Mouse (Mus musculus) midbrain, embryonic 14.5 days (tissue): ENCODE data around the gene C530008M17Rik. TPM values are rescaled to one million over a fixed set of nuclear protein-coding genes. Genes with fewer than 3 reads are reported as not detected.
A peak's percentile ranks its signal among the peaks of the same experiment; 100 is the strongest.

Experiments used
- ATAC-seq: fragments of 200-750 bp; cut with Nextera tagmentation; 2 replicates; pipeline ENCODE4 v1.8.0; 2017; ENCODE audit warnings: moderate number of reproducible peaks, moderate library complexity; ENCODE audit not compliant: low FRiP score, low TSS enrichment
- DNase-seq: peaks from one replicate; pipeline ENCODE4 v3.0.0-alpha.2; 2015
- H3K27ac ChIP-seq: fragments of 300-500 bp; sonication (generic); replicated peaks from 2 replicates; pipeline ENCODE4 v1.5.1; 2014; ENCODE audit warnings: mild to moderate bottlenecking, low read depth, low read length, moderate library complexity
- H3K27me3 ChIP-seq: fragments of 300-500 bp; sonication (generic); 2 replicates; pipeline ENCODE4 v1.6.1; 2014; ENCODE audit warnings: low read length, control low read depth, mixed read lengths; ENCODE audit not compliant: control insufficient read depth, insufficient read depth
- H3K36me3 ChIP-seq: fragments of 300-500 bp; sonication (generic); 2 replicates; pipeline ENCODE4 v1.6.1; 2014; ENCODE audit warnings: low read length, control low read depth; ENCODE audit not compliant: control insufficient read depth, insufficient read depth
- H3K4me1 ChIP-seq: fragments of 300-500 bp; sonication (generic); 2 replicates; pipeline ENCODE4 v1.6.1; 2014; ENCODE audit warnings: mild to moderate bottlenecking, antibody characterized with exemption, low read length, control low read depth; ENCODE audit not compliant: control insufficient read depth, insufficient read depth
- H3K4me2 ChIP-seq: fragments of 300-500 bp; sonication (generic); 2 replicates; pipeline ENCODE4 v1.6.1; 2014; ENCODE audit warnings: mild to moderate bottlenecking, low read length, moderate library complexity
- H3K4me3 ChIP-seq: fragments of 300-500 bp; sonication (generic); replicated peaks from 2 replicates; pipeline ENCODE4 v1.5.1; 2014; ENCODE audit warnings: low read depth, low read length
- H3K9ac ChIP-seq: fragments of 300-500 bp; sonication (generic); replicated peaks from 2 replicates; pipeline ENCODE4 v1.6.1; 2014; ENCODE audit warnings: mild to moderate bottlenecking, low read length, moderate library complexity
- H3K9me3 ChIP-seq: fragments of 300-500 bp; sonication (generic); 2 replicates; pipeline ENCODE4 v1.6.1; 2016; ENCODE audit warnings: low read length, control low read depth, mixed read lengths; ENCODE audit not compliant: control insufficient read depth
- WGBS: fragments of 180-500 bp; shearing (Covaris S2); extraction: QIAGEN DNeasy Blood & Tissue Kit; methylation state at CpG from one replicate; pipeline ENCODE4 v1.1.7; 2014; 5-methylcytosine and 5-hydroxymethylcytosine counted together
- polyA plus RNA-seq: library from polyadenylated mRNA; unstranded; fragments of >200 nt; fragmentation: Nextera tagmentation; extraction: Ambion mirVana; gene quantifications from 2 replicates; pipeline ENCODE4 v1.2.1, GENCODE M21; 2014

The C530008M17Rik gene
- polyA plus RNA-seq, 1 experiment from 2014 or later = 60.0 TPM

- H3K9me3 ChIP-seq = no peaks in the 10 kb centered on the region
- peak; percentile 25 for DNase-seq
- no peaks in the 10 kb centered on the region for H3K27me3 ChIP-seq
- WGBS = 63% methylated on average over 6 of the region's 6 CpGs
- peak overlapping the region; percentile 78 for H3K27ac ChIP-seq
- H3K4me2 ChIP-seq = no peak overlapping the region
- ATAC-seq = no peak
- H3K36me3 ChIP-seq = 0 out of 2 replicates have a peak, but pooled peaks cover 8% of the 10 kb centered on the region
- H3K4me3 ChIP-seq = no peak overlapping the region
- H3K9ac ChIP-seq = no peak overlapping the region
- H3K4me1 ChIP-seq = peaks cover 28% of the 10 kb centered on the region
These were observed 107.4 kb downstream of the C530008M17Rik start for GRCm38 (mm10) chr5:76763731-76764130.

GRCm38 (mm10) chr5:76769014-76769413 lies 112.7 kb downstream of the C530008M17Rik start:
- no peak overlapping the region for H3K27ac ChIP-seq
- no peak for ATAC-seq
- DNase-seq = no peak
- peaks cover 9% of the 10 kb centered on the region for H3K36me3 ChIP-seq
- no peak overlapping the region for H3K9ac ChIP-seq
- H3K4me3 ChIP-seq = no peak overlapping the region
- WGBS = 80% methylated on average over 3 of the region's 3 CpGs
- no peak overlapping the region for H3K4me2 ChIP-seq
- no peaks in the 10 kb centered on the region for H3K9me3 ChIP-seq
- H3K4me1 ChIP-seq = peaks cover 7% of the 10 kb centered on the region; the same call in 1 of the 2 replicates
- H3K27me3 ChIP-seq = no peaks in the 10 kb centered on the region

GRCm38 (mm10) chr5:76769572-76769971 lies 113.3 kb downstream of the C530008M17Rik start:
- Histone ChIP-seq H3K27me3 (no peaks in the 10 kb centered on the region), H3K9ac (no peak overlapping the region), H3K36me3 (peaks cover 9% of the 10 kb centered on the region), H3K4me2 (no peak overlapping the region), H3K4me1 (peaks cover 1% of the 10 kb centered on the region; the same call in 1 of the 2 replicates), H3K27ac (no peak overlapping the region), H3K9me3 (no peaks in the 10 kb centered on the region), H3K4me3 (no peak overlapping the region)
- DNase-seq = no peak
- no peak for ATAC-seq
- WGBS = 86% methylated on average over 15 of the region's 15 CpGs

GRCm38 (mm10) chr5:76771371-76771770 lies 115.1 kb downstream of the C530008M17Rik start:
- Histone ChIP-seq H3K4me1 (no peaks in the 10 kb centered on the region; the same call in 1 of the 2 replicates), H3K9me3 (no peaks in the 10 kb centered on the region), H3K36me3 (peaks cover 7% of the 10 kb centered on the region), H3K4me3 (no peak overlapping the region), H3K4me2 (no peak overlapping the region), H3K27me3 (no peaks in the 10 kb centered on the region), H3K9ac (no peak overlapping the region), H3K27ac (no peak overlapping the region)
- 89% methylated on average over 5 of the region's 5 CpGs for WGBS
- DNase-seq = no peak
- ATAC-seq = no peak

- Histone ChIP-seq H3K9ac (no peak overlapping the region), H3K36me3 (peaks cover 7% of the 10 kb centered on the region), H3K4me3 (no peak overlapping the region), H3K27ac (no peak overlapping the region), H3K4me1 (no peaks in the 10 kb centered on the region; the same call in 1 of the 2 replicates), H3K27me3 (no peaks in the 10 kb centered on the region), H3K4me2 (no peak overlapping the region), H3K9me3 (no peaks in the 10 kb centered on the region)
- 56% methylated on average over 4 of the region's 4 CpGs for WGBS
- DNase-seq (no peak), ATAC-seq (no peak)
These were observed 116.5 kb downstream of the C530008M17Rik start for GRCm38 (mm10) chr5:76772831-76773230.

GRCm38 (mm10) chr5:76773492-76774158 lies 117.3 kb downstream of the C530008M17Rik start:
- 80% methylated on average over 9 of the region's 9 CpGs for WGBS
- no peaks in the 10 kb centered on the region for H3K27me3 ChIP-seq

DNA sequence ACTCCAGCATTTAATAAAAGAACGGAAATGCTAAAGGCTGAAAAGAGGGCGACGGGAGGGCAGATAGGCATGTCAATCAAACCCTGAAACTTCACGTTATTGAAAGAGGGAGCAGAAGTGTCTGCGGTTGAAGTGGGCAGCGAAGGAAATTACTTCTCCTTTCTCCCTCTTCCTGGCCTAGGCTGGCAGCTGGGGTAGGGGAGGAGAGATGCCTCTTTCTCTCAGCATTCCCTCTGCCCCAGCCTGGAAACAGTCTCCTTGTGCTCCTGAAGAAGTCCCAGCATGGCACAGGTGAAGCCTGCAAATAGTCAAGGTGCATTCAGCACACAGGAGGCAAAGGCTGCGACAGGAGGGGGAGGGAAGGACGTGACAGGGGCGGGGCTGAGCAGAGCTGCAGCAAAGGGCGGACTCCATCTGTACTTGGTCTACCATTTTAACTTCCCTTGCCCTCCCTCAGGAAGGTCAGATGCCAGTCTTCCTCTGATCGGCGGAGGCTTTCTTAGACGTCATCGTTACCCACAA lies 122.8 kb downstream of the C530008M17Rik start:
- ATAC-seq (no peak), DNase-seq (no peak)
- H3K27me3 ChIP-seq = no peaks in the 10 kb centered on the region
- no peaks in the 10 kb centered on the region for H3K9me3 ChIP-seq
- peak overlapping the region; percentile 60; the same call in 1 of the 2 replicates for H3K27ac ChIP-seq
- H3K4me3 ChIP-seq = no peak overlapping the region
- H3K9ac ChIP-seq = no peak overlapping the region
- H3K4me1 ChIP-seq = peaks cover 38% of the 10 kb centered on the region
- H3K4me2 ChIP-seq = no peak overlapping the region
- 38% methylated on average over 14 of the region's 14 CpGs for WGBS
- no peaks in the 10 kb centered on the region for H3K36me3 ChIP-seq

More at GRCm38 (mm10) chr5:76773492-76774158, 117.3 kb downstream of the C530008M17Rik start:
- H3K9ac ChIP-seq = no peak overlapping the region
- ATAC-seq = no peak
- no peak overlapping the region for H3K27ac ChIP-seq
- H3K4me3 ChIP-seq = no peak overlapping the region
- peaks cover under 1% of the 10 kb centered on the region for H3K4me1 ChIP-seq
- no peak for DNase-seq
- H3K36me3 ChIP-seq = peaks cover 7% of the 10 kb centered on the region
- no peaks in the 10 kb centered on the region for H3K9me3 ChIP-seq
- H3K4me2 ChIP-seq = no peak overlapping the region

GRCm38 (mm10) chr5:76781943-76782342 lies 125.6 kb downstream of the C530008M17Rik start:
- H3K9ac ChIP-seq = no peak overlapping the region
- no peak for ATAC-seq
- DNase-seq = no peak
- WGBS = 73% methylated on average over 13 of the region's 13 CpGs
- H3K4me2 ChIP-seq = no peak overlapping the region
- no peaks in the 10 kb centered on the region for H3K27me3 ChIP-seq
- peak overlapping the region; percentile 83 for H3K27ac ChIP-seq
- H3K4me3 ChIP-seq = no peak overlapping the region
- H3K9me3 ChIP-seq = no peaks in the 10 kb centered on the region
- H3K4me1 ChIP-seq = peaks cover 40% of the 10 kb centered on the region
- H3K36me3 ChIP-seq = no peaks in the 10 kb centered on the region
